Mouse (Mus musculus) granulocyte monocyte progenitor cell, adult 5-6 weeks (primary cell): ENCODE measurements around the gene Herc4. TPM values are rescaled to one million over a fixed set of nuclear protein-coding genes. Genes with fewer than 3 reads are reported as not detected.

Experiments
- ATAC-seq: replicated peaks from 2 replicates; pipeline ENCODE4 v1.8.0; 2016; ENCODE audit warnings: mild to moderate bottlenecking, moderate TSS enrichment, inconsistent platforms; ENCODE audit not compliant: poor library complexity, severe bottlenecking
- total RNA-seq, 2 experiments: library from RNA; stranded (forward) in 1 of 2; stranded (reverse) in 1 of 2; fragments of 200-712, 200-1000 nt in 1 of 2; fragments of >200 nt in 1 of 2; fragmentation: Nextera tagmentation in 1 of 2; gene quantifications; 2 replicates each; pipeline ENCODE4 v1.2.3; 2014 to 2017

Gene Herc4
- total RNA-seq (2014; fragmentation: Nextera tagmentation), result 75.9 and 82.5 TPM in 2 replicates
- 61.3 and 65.0 TPM in 2 replicates for total RNA-seq (2017)

- peak; percentile 85 for ATAC-seq
Observed at GRCm38 (mm10) chr10:63243493-63244054, at the start of gene Herc4. TSS of gene Herc4 (plus strand) at chr10:63243810.

GRCm38 (mm10) chr10:63199008-63199407, 44.6 kb upstream of the Herc4 start:
- no peak for ATAC-seq

- ATAC-seq, result no peak
Observed at GRCm38 (mm10) chr10:63201534-63201933, 42.1 kb upstream of the Herc4 start.

- ATAC-seq, result no peak
Observed at GRCm38 (mm10) chr10:63203002-63203401, 40.6 kb upstream of the Herc4 start.

GRCm38 (mm10) chr10:63203728-63204127, 39.9 kb upstream of the Herc4 start, which contains the start of gene Mypn:
TSS of gene Mypn (minus strand) at chr10:63203952.
- no peak for ATAC-seq

- ATAC-seq, result no peak
Observed at GRCm38 (mm10) chr10:63208871-63209270, 34.7 kb upstream of the Herc4 start.

GRCm38 (mm10) chr10:63221081-63221783, 22.4 kb upstream of the Herc4 start:
- no peak for ATAC-seq

- ATAC-seq, result no peak
Observed at GRCm38 (mm10) chr10:63224341-63224740, 19.3 kb upstream of the Herc4 start.

GRCm38 (mm10) chr10:63230266-63230665, 13.3 kb upstream of the Herc4 start:
- no peak for ATAC-seq

GRCm38 (mm10) chr10:63230854-63231253, 12.8 kb upstream of the Herc4 start:
- ATAC-seq, result no peak

- no peak for ATAC-seq
Observed at GRCm38 (mm10) chr10:63231630-63232029, 12.0 kb upstream of the Herc4 start.

- ATAC-seq, result no peak
Observed at GRCm38 (mm10) chr10:63234133-63234532, 9.5 kb upstream of the Herc4 start.

- peak; percentile 74 for ATAC-seq
Observed at GRCm38 (mm10) chr10:63235889-63236288, 7.7 kb upstream of the Herc4 start.

GRCm38 (mm10) chr10:63236663-63237062, 6.9 kb upstream of the Herc4 start:
- no peak for ATAC-seq

GRCm38 (mm10) chr10:63237206-63237605, 6.4 kb upstream of the Herc4 start:
- ATAC-seq, result no peak

- ATAC-seq, result no peak
Observed at GRCm38 (mm10) chr10:63238090-63238489, 5.5 kb upstream of the Herc4 start.

GRCm38 (mm10) chr10:63239848-63240247, 3.8 kb upstream of the Herc4 start:
- ATAC-seq, result no peak

- ATAC-seq, result no peak
Observed at GRCm38 (mm10) chr10:63240868-63241271, 2.7 kb upstream of the Herc4 start.

GRCm38 (mm10) chr10:63242798-63243435, 693 bp upstream of the Herc4 start:
- ATAC-seq, result peak; percentile 10

GRCm38 (mm10) chr10:63244055-63244671, 553 bp downstream of the Herc4 start:
- ATAC-seq, result no peak; the same call in 1 of the 2 replicates

- ATAC-seq, result 0 out of 2 replicates have a peak, but pooled peaks have one; percentile 16
Observed at GRCm38 (mm10) chr10:63244746-63245145, 1.1 kb downstream of the Herc4 start.
